ENCODE assay signal across 22 mouse cellular contexts in genomic region chr14:28072561-28072960, GRCm38 (mm10).
DNase-seq lines count a peak whose midpoint lies in the region; ATAC-seq and TF ChIP-seq lines count a peak whose summit lies in the region.
"Had no signal": no experiment of that assay in that cellular context is flagged by ENCODE, and none has a peak within 500 bp of the region (broad histone marks: within the 10 kb centered on the region; RNA-seq: fewer than 3 reads in every experiment).

No protein-coding gene starts in this region.

- no peak overlapping the region for H3K27ac ChIP-seq in lung, embryonic 14.5 days (ENCODE audit: low read depth)
- H3K27ac ChIP-seq: embryonic facial prominence, embryonic 12.5 days; forebrain, embryonic 12.5 days; heart, embryonic 13.5 days; hindbrain, embryonic 15.5 days had no signal

- no peaks in the 10 kb centered on the region for H3K36me3 ChIP-seq in lung, embryonic 14.5 days (ENCODE audit: insufficient read depth)
- H3K36me3 ChIP-seq: embryonic facial prominence, embryonic 12.5 days; forebrain, embryonic 12.5 days; G1E; heart, embryonic 13.5 days; hindbrain, embryonic 15.5 days had no signal

- no peak overlapping the region for H3K9ac ChIP-seq in lung, embryonic 14.5 days
- H3K9ac ChIP-seq: embryonic facial prominence, embryonic 12.5 days; forebrain, embryonic 12.5 days; heart, embryonic 13.5 days; hindbrain, embryonic 15.5 days had no signal

- no peak overlapping the region for H3K4me2 ChIP-seq in lung, embryonic 14.5 days
- H3K4me2 ChIP-seq: embryonic facial prominence, embryonic 12.5 days; forebrain, embryonic 12.5 days; heart, embryonic 13.5 days; hindbrain, embryonic 15.5 days had no signal

- ATAC-seq in lung, embryonic 14.5 days (ENCODE audit: insufficient read depth), result peak; percentile 56; the same call in 1 of the 2 replicates
- ATAC-seq: CD4-positive, CD25-positive, alpha-beta regulatory T cell, adult 4 months had no signal

- TF ChIP-seq CTCF in lung, embryonic 14.5 days (IDR thresholded peaks at IDR 0.05; ENCODE audit: low read depth), result no peak
- TF ChIP-seq CTCF in lung, adult 2 months (IDR thresholded peaks at IDR 0.05; ENCODE audit: insufficient read depth, low read length), result no peak

- H3K4me3 ChIP-seq in lung, embryonic 14.5 days (ENCODE audit: low read depth, low read length), result no peak overlapping the region
- H3K4me3 ChIP-seq in lung, adult 2 months (replicated peaks; ENCODE audit: extremely low read depth, low read depth, low read length), result no peak overlapping the region
- H3K4me3 ChIP-seq: embryonic facial prominence, embryonic 12.5 days; forebrain, embryonic 12.5 days; heart, embryonic 13.5 days; hindbrain, embryonic 15.5 days had no signal

- H3K27me3 ChIP-seq in lung, embryonic 14.5 days (ENCODE audit: insufficient read depth, low read length), result no peaks in the 10 kb centered on the region
- H3K27me3 ChIP-seq: embryonic facial prominence, embryonic 12.5 days; forebrain, embryonic 12.5 days; heart, embryonic 13.5 days; hindbrain, embryonic 15.5 days had no signal

- no peaks in the 10 kb centered on the region for H3K4me1 ChIP-seq in lung, embryonic 14.5 days (ENCODE audit: insufficient read depth)
- H3K4me1 ChIP-seq in lung, adult 2 months (ENCODE audit: control insufficient read depth, insufficient read depth, low read length), result no peaks in the 10 kb centered on the region
- H3K4me1 ChIP-seq: embryonic facial prominence, embryonic 12.5 days; heart, embryonic 13.5 days had no signal

- 52% methylated on average over 3 of the region's 3 CpGs for WGBS in lung, embryonic 14.5 days
- 55% methylated on average over 3 of the region's 3 CpGs for WGBS in lung, adult 2 months

- DNase-seq in adrenal gland, postnatal 10 days, result peak; percentile 4
- DNase-seq in adrenal gland, postnatal 4 days (ENCODE audit: low spot score in 2 of 2), result no peak
- DNase-seq in lung, embryonic 14.5 days, result peak; percentile 72
- DNase-seq in lung, adult 2 months, result no peak
- DNase-seq in lung, postnatal 10 days, result peak; percentile 63
- peak; percentile 15 to 39 for DNase-seq in lung, postnatal 4 days
- DNase-seq in left cerebral cortex, adult 9 months (ENCODE audit: low spot score in 2 of 2), result no peak
- no peak for DNase-seq in embryo, embryonic 10 days (ENCODE audit: low spot score)
- DNase-seq: adrenal gland, postnatal 36 days; B cell, adult 2 months; cerebellum, adult 11 months; cerebellum, adult 8-10 months; cerebellum, postnatal 14 days; gastrocnemius, postnatal 36 days; heart, adult 11 months; heart, postnatal 36 days had no signal

- no peaks in the 10 kb centered on the region for H3K9me3 ChIP-seq in lung, embryonic 14.5 days (ENCODE audit: low read depth, low read length)
- H3K9me3 ChIP-seq: embryonic facial prominence, embryonic 12.5 days; forebrain, embryonic 12.5 days; heart, embryonic 13.5 days; hindbrain, embryonic 15.5 days had no signal

- no peak for TF ChIP-seq POLR2A in lung, adult 2 months (IDR thresholded peaks at IDR 0.05; ENCODE audit: borderline replicate concordance, extremely low read depth, low read depth, low read length)

Comparison
In these comparisons a context has a peak if more than half of its experiments do, and no peak if none do; other contexts are left out.
1. DNase-seq: peak in adrenal gland, postnatal 10 days (single experiment), lung, embryonic 14.5 days (single experiment), lung, postnatal 10 days (single experiment) and lung, postnatal 4 days (2 of 2); none in adrenal gland, postnatal 4 days (0 of 2), lung, adult 2 months (single experiment), left cerebral cortex, adult 9 months (0 of 2) and embryo, embryonic 10 days (single experiment).